Mouse (Mus musculus) bone marrow macrophage, adult 2 months (primary cell): ENCODE results near the gene Gm10985.

Source experiments
- CTCF ChIP-seq: IDR thresholded peaks from 2 replicates; pipeline ENCODE4 v1.5.1; 2012; ENCODE audit warnings: low read depth, mild to moderate bottlenecking, low read length, moderate library complexity
- POLR2A ChIP-seq: IDR thresholded peaks from 2 replicates; pipeline ENCODE4 v1.6.1; 2012; ENCODE audit warnings: mild to moderate bottlenecking, low read depth, low read length, borderline replicate concordance

DNA sequence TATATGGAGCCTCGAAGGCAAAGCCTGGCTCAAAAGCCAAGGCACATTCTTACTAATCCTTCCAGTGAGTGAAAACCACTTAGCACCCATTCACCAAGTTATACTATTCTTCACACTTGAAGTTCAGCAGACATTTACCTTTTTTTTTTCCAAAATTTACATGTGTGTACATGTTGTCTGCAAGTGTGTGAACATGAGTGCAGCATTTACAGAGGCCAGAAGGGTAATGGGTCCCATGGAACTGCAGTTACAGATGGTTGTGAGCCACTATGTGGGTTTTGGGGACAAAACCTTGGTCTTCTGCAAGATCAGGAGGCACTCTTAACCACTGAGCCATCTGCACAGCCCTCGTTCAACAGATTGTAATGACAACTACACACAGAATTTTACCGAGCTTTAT lies 9.9 kb downstream of the Gm10985 start:
- no peak for TF ChIP-seq CTCF
- TF ChIP-seq POLR2A = no peak
